Mouse (Mus musculus) small intestine, adult 2 months (tissue): ENCODE measurements around the gene Cers1.

Experiments
- CTCF ChIP-seq: fragments of 200-500 bp; IDR thresholded peaks from 2 replicates; pipeline ENCODE4 v1.5.1; 2012; ENCODE audit warnings: low read depth, mild to moderate bottlenecking, control low read depth, inconsistent platforms, low read length, moderate library complexity, mixed read lengths; ENCODE audit not compliant: insufficient replicate concordance, insufficient read length; ENCODE audit errors: extremely low read depth
- POLR2A ChIP-seq: fragments of 200-500 bp; IDR thresholded peaks from 2 replicates; pipeline ENCODE4 v1.6.1; 2012; ENCODE audit warnings: low read depth, mild to moderate bottlenecking, control low read depth, inconsistent platforms, low read length, moderate library complexity

- TF ChIP-seq CTCF (peak; percentile 56), POLR2A (no peak)
Observed at GRCm38 (mm10) chr8:70332070-70332877, 16.7 kb downstream of the Cers1 start.
